Mouse (Mus musculus) G1E (cell line): ENCODE measurements around the gene Cog4.

ENCODE experiments used
- CTCF ChIP-seq: IDR thresholded peaks from 2 replicates; pipeline ENCODE4 v1.5.1; 2012; ENCODE audit warnings: low read depth, low read length, inconsistent platforms, mixed read lengths
- GATA1 ChIP-seq: IDR thresholded peaks from 2 replicates; pipeline ENCODE4 v1.6.1; 2012; ENCODE audit warnings: borderline replicate concordance, low read length, inconsistent platforms, mixed read lengths
- GATA2 ChIP-seq: IDR thresholded peaks from 2 replicates; pipeline ENCODE4 v1.6.1; 2012; ENCODE audit warnings: low read depth, low read length, inconsistent platforms, borderline replicate concordance
- POLR2AphosphoS5 ChIP-seq: IDR thresholded peaks from 2 replicates; pipeline ENCODE4 v1.6.1; 2012; ENCODE audit warnings: low read depth, low read length, inconsistent platforms; ENCODE audit not compliant: insufficient replicate concordance
- TAL1 ChIP-seq: conservative IDR thresholded peaks from 2 replicates; pipeline ENCODE4 v1.6.1; 2012; ENCODE audit warnings: low read depth, low read length, inconsistent platforms, mixed read lengths

- TF ChIP-seq CTCF, result no peak
- no peak for TF ChIP-seq POLR2AphosphoS5
- TF ChIP-seq TAL1, result no peak
- TF ChIP-seq GATA1, result no peak
- no peak for TF ChIP-seq GATA2
Observed at GRCm38 (mm10) chr8:110901839-110902578, 55.6 kb downstream of the Cog4 start, which contains the start of gene Fuk.
